Mouse (Mus musculus) liver, embryonic 16.5 days (tissue): Measurements from ENCODE around the gene Tiam1. TPM values are rescaled to one million over a fixed set of nuclear protein-coding genes. Genes with fewer than 3 reads are reported as not detected.

Source experiments
- ATAC-seq: fragments of 200-750 bp; cut with Nextera tagmentation; 2 replicates; pipeline ENCODE4 v1.8.0; 2017; ENCODE audit warnings: low read depth, mild to moderate bottlenecking, moderate number of reproducible peaks, moderate library complexity
- H3K27ac ChIP-seq: fragments of 300-500 bp; sonication (generic); 2 replicates; pipeline ENCODE4 v1.5.1; 2014; ENCODE audit warnings: mild to moderate bottlenecking, low read length
- H3K27me3 ChIP-seq: fragments of 300-500 bp; sonication (generic); 2 replicates; pipeline ENCODE4 v1.6.1; 2014; ENCODE audit warnings: low read depth, low read length, mixed read lengths; ENCODE audit not compliant: control insufficient read depth, insufficient read depth
- H3K36me3 ChIP-seq: fragments of 300-500 bp; sonication (generic); 2 replicates; pipeline ENCODE4 v1.6.1; 2014; ENCODE audit warnings: mild to moderate bottlenecking; ENCODE audit not compliant: control insufficient read depth, insufficient read depth
- H3K4me1 ChIP-seq: fragments of 300-500 bp; sonication (generic); 2 replicates; pipeline ENCODE4 v1.6.1; 2014; ENCODE audit warnings: low read depth, low read length, mixed read lengths; ENCODE audit not compliant: control insufficient read depth
- H3K4me2 ChIP-seq: fragments of 300-500 bp; sonication (generic); 2 replicates; pipeline ENCODE4 v1.6.1; 2014; ENCODE audit warnings: low read depth, low read length, mixed read lengths
- H3K4me3 ChIP-seq: fragments of 300-500 bp; sonication (generic); 2 replicates; pipeline ENCODE4 v1.5.1; 2014; ENCODE audit warnings: low read depth, mild to moderate bottlenecking, low read length
- H3K9ac ChIP-seq: fragments of 300-500 bp; sonication (generic); 2 replicates; pipeline ENCODE4 v1.6.1; 2014; ENCODE audit warnings: low read depth, low read length
- H3K9me3 ChIP-seq: fragments of 300-500 bp; sonication (generic); replicated peaks from 2 replicates; pipeline ENCODE4 v1.6.1; 2016; ENCODE audit warnings: low read length; ENCODE audit not compliant: control insufficient read depth
- WGBS: fragments of 180-500 bp; shearing (Covaris S2); extraction: QIAGEN DNeasy Blood & Tissue Kit; methylation state at CpG from one replicate; pipeline ENCODE4 v1.1.7; 2014; ENCODE audit not compliant: insufficient replicate concordance; 5-methylcytosine and 5-hydroxymethylcytosine counted together
- polyA plus RNA-seq: library from polyadenylated mRNA; unstranded; fragments of >200 nt; fragmentation: Nextera tagmentation; extraction: Ambion mirVana; gene quantifications from 2 replicates; pipeline ENCODE4 v1.2.1, GENCODE M21; 2015

The Tiam1 gene
- polyA plus RNA-seq, 1 experiment from 2014 or later: 4.2 TPM

GRCm38 (mm10) chr16:89835551-89835950 is 308.0 kb downstream of the Tiam1 start:
- no peak overlapping the region for H3K4me2 ChIP-seq
- ATAC-seq: no peak
- WGBS: 38% methylated on average over 7 of the region's 7 CpGs
- H3K27me3 ChIP-seq: no peaks in the 10 kb centered on the region
- H3K36me3 ChIP-seq: no peaks in the 10 kb centered on the region
- H3K4me3 ChIP-seq: no peak overlapping the region
- no peaks in the 10 kb centered on the region for H3K9me3 ChIP-seq
- H3K27ac ChIP-seq: no peak overlapping the region
- H3K9ac ChIP-seq: no peak overlapping the region
- no peaks in the 10 kb centered on the region for H3K4me1 ChIP-seq

GRCm38 (mm10) chr16:89833011-89833410 is 310.6 kb downstream of the Tiam1 start:
- 66% methylated on average over 11 of the region's 11 CpGs for WGBS
- Histone ChIP-seq H3K9ac (no peak overlapping the region), H3K4me1 (no peaks in the 10 kb centered on the region; the same call in 1 of the 2 replicates), H3K4me3 (no peak overlapping the region), H3K36me3 (no peaks in the 10 kb centered on the region), H3K4me2 (no peak overlapping the region), H3K9me3 (no peaks in the 10 kb centered on the region), H3K27ac (no peak overlapping the region), H3K27me3 (no peaks in the 10 kb centered on the region)
- ATAC-seq: no peak

GRCm38 (mm10) chr16:89831172-89831571 is 312.4 kb downstream of the Tiam1 start:
- no peak overlapping the region for H3K9ac ChIP-seq
- no peaks in the 10 kb centered on the region for H3K27me3 ChIP-seq
- no peak overlapping the region for H3K4me3 ChIP-seq
- 17% methylated on average over 10 of the region's 10 CpGs for WGBS
- no peak overlapping the region for H3K4me2 ChIP-seq
- no peak for ATAC-seq
- H3K36me3 ChIP-seq: no peaks in the 10 kb centered on the region
- no peak overlapping the region for H3K27ac ChIP-seq
- no peaks in the 10 kb centered on the region; the same call in 1 of the 2 replicates for H3K4me1 ChIP-seq
- no peaks in the 10 kb centered on the region for H3K9me3 ChIP-seq

- WGBS: 26% methylated on average over 15 of the region's 15 CpGs
- H3K4me1 ChIP-seq: no peaks in the 10 kb centered on the region; the same call in 1 of the 2 replicates
- no peak overlapping the region for H3K27ac ChIP-seq
- H3K9me3 ChIP-seq: no peaks in the 10 kb centered on the region
- ATAC-seq: peak; percentile 80
- H3K4me2 ChIP-seq: no peak overlapping the region
- H3K9ac ChIP-seq: no peak overlapping the region
- no peak overlapping the region for H3K4me3 ChIP-seq
- no peaks in the 10 kb centered on the region for H3K36me3 ChIP-seq
- H3K27me3 ChIP-seq: no peaks in the 10 kb centered on the region
These were observed 313.3 kb downstream of the Tiam1 start for GRCm38 (mm10) chr16:89830221-89830648.

DNA sequence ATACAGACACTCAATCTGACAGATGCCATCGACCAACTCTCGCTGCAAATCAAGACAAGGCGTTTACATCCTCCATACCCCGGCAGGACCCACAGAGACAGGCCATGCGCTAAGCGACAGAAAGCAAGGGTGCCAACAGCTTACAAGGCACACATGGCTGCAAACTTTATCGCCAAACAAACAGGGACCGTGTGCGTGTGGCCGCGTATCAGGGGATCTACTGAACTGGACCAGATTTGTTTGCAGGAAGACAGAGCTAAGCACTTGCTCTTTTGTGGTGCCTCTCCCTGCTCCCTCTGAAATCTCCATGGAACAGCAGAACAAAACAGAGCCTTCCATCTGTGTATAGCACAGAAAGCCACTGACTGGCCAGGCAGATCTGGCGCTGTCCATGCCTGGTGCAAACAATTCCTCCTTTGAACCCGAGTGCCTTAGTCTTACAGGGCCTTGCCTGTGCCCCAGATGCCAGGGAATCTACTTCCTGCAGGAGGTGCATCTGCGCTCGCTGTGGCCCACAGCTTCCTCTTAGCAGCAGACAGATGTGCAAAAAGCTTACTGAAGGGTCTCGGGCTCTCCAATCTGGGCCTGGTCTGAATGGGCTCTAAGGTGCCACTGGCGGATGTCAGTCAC is 316.0 kb downstream of the Tiam1 start:
- Histone ChIP-seq H3K36me3 (no peaks in the 10 kb centered on the region), H3K9ac (no peak overlapping the region), H3K4me3 (no peak overlapping the region), H3K27ac (no peak overlapping the region), H3K4me2 (no peak overlapping the region), H3K4me1 (no peaks in the 10 kb centered on the region; the same call in 1 of the 2 replicates), H3K27me3 (no peaks in the 10 kb centered on the region), H3K9me3 (no peaks in the 10 kb centered on the region)
- 40% methylated on average over 17 of the region's 17 CpGs for WGBS
- ATAC-seq: no peak

- no peak overlapping the region for H3K4me3 ChIP-seq
- WGBS: 28% methylated on average over 12 of the region's 12 CpGs
- no peak for ATAC-seq
- H3K4me2 ChIP-seq: no peak overlapping the region
- no peaks in the 10 kb centered on the region for H3K27me3 ChIP-seq
- H3K4me1 ChIP-seq: no peaks in the 10 kb centered on the region; the same call in 1 of the 2 replicates
- H3K36me3 ChIP-seq: no peaks in the 10 kb centered on the region
- no peak overlapping the region for H3K9ac ChIP-seq
- no peak overlapping the region for H3K27ac ChIP-seq
- no peaks in the 10 kb centered on the region for H3K9me3 ChIP-seq
These were observed 317.7 kb downstream of the Tiam1 start for GRCm38 (mm10) chr16:89825875-89826274.

DNA sequence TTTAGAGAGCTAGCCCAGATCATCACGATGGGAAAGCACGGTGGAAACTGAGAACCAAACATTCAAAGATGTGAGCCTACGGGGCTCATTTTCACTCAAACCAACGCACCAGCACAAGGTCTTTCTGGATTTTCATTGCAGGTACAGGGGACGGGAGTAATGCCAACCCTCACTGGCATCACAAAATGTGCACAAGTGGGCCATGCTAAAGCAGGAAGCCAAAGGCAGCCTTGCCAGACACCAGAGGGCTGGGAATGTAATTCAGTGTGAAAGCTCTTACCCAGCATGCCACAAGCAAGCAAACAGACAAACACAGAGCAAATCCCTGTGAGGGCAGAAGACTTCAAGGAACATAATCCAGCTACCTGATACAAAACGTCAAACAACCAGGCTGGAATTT is 320.7 kb downstream of the Tiam1 start:
- no peak overlapping the region for H3K4me2 ChIP-seq
- peaks cover 12% of the 10 kb centered on the region for H3K27me3 ChIP-seq
- H3K4me1 ChIP-seq: peaks cover 2% of the 10 kb centered on the region
- ATAC-seq: no peak
- no peak overlapping the region for H3K27ac ChIP-seq
- no peak overlapping the region for H3K4me3 ChIP-seq
- H3K36me3 ChIP-seq: no peaks in the 10 kb centered on the region
- H3K9ac ChIP-seq: no peak overlapping the region
- 70% methylated on average over 6 of the region's 6 CpGs for WGBS
- no peaks in the 10 kb centered on the region for H3K9me3 ChIP-seq

DNA sequence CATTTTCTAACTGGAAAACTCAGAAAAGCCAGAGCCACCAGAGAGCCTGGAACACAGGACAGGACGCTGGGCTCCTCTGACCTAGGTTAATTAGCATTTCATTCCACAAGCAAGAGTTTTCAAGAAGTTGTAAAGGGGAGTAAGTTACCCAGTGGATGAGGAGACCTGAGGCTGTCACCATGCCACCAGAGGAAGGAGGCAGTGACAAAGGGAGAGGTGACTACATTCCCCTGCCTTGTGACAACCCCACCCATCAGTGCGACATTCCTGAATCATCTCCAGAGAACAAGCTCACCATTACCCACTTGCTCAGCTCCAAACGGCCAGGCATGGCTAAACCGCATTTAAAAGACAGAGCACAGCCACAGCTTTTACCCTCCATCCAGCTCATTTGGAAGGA is 324.9 kb downstream of the Tiam1 start:
- Histone ChIP-seq H3K9me3 (no peaks in the 10 kb centered on the region), H3K4me2 (no peak overlapping the region), H3K4me1 (peaks cover 5% of the 10 kb centered on the region), H3K9ac (no peak overlapping the region), H3K4me3 (no peak overlapping the region), H3K27me3 (peaks cover 15% of the 10 kb centered on the region), H3K36me3 (no peaks in the 10 kb centered on the region), H3K27ac (no peak overlapping the region)
- 51% methylated on average over 4 of the region's 4 CpGs for WGBS
- ATAC-seq: no peak

DNA sequence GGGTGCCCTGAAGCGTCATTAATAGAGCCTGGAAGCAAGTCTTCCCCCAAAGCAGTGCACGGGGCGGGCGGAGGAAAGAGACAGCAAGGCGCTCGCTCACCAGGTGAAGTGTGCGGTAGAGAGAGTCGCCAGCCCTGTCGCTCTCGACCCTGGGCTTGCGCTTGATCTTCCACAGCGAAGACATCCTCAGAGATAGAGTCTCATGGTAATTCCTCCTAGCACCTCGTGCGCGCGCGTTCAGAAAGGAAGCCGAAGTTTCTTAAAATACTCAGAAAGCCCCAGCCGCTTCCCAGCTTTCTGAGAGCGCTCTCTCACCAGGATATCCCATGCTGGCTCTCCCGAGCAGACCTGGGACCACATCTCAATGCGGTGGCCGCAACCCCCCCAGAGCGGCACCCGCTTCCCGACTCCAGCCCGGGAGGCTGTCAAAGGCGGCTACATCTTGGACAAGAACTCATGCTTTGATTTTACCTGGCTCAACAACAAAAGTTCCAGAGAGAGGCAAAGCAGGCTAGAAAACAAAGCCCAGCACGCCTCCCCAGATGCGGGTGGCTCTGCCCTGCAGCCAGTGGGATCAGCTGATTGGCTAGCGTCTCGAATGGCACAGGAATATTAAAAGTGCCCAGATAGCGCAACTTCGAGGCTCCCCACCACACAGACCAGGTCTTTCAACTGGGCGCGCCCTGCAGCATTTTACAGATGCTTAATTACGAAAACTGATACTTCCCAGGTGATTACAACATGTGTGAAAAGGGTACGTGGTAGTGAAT is 325.5 kb downstream of the Tiam1 start:
- peak overlapping the region; percentile 36 for H3K4me3 ChIP-seq
- peak overlapping the region; percentile 51 for H3K4me2 ChIP-seq
- H3K9me3 ChIP-seq: no peaks in the 10 kb centered on the region
- peaks cover 5% of the 10 kb centered on the region for H3K4me1 ChIP-seq
- H3K27ac ChIP-seq: no peak overlapping the region
- peaks cover 15% of the 10 kb centered on the region for H3K27me3 ChIP-seq
- H3K9ac ChIP-seq: no peak overlapping the region
- no peaks in the 10 kb centered on the region for H3K36me3 ChIP-seq
- no peak for ATAC-seq
- 6% methylated on average over 38 of the region's 38 CpGs for WGBS
